Mouse (Mus musculus) megakaryocyte progenitor cell, adult 5-6 weeks (primary cell): ENCODE measurements around the gene Akap13. TPM values are rescaled to one million over a fixed set of nuclear protein-coding genes. Genes with fewer than 3 reads are reported as not detected.

Experiments used
- ATAC-seq: replicated peaks from 2 replicates; pipeline ENCODE4 v1.8.0; 2016; ENCODE audit warnings: mild to moderate bottlenecking, moderate TSS enrichment, inconsistent platforms; ENCODE audit not compliant: poor library complexity
- total RNA-seq, 2 experiments: library from RNA; stranded (forward) in 1 of 2; stranded (reverse) in 1 of 2; fragments of 157-497, 149-512 nt in 1 of 2; fragments of 200-1000 nt in 1 of 2; gene quantifications; 2 replicates each; pipeline versions ENCODE4 v1.2.3 to v1.2.4; 2015 to 2017

Akap13 gene
- total RNA-seq, 2 experiments from 2014 or later = 93.1 to 165 TPM

- 0 out of 2 replicates have a peak, but pooled peaks have one; percentile 2 for ATAC-seq
These were observed 986 bp downstream of the Akap13 start for GRCm38 (mm10) chr7:75456152-75456888.

GRCm38 (mm10) chr7:75460290-75460689 is 5.0 kb downstream of the Akap13 start:
- ATAC-seq = no peak

- ATAC-seq = no peak
These were observed 8.3 kb downstream of the Akap13 start for GRCm38 (mm10) chr7:75463579-75464162.

- ATAC-seq = no peak
These were observed 12.5 kb downstream of the Akap13 start for GRCm38 (mm10) chr7:75467791-75468190.

GRCm38 (mm10) chr7:75470318-75470925 is 15.1 kb downstream of the Akap13 start:
- no peak for ATAC-seq

- ATAC-seq = peak; percentile 69
These were observed 17.2 kb downstream of the Akap13 start for GRCm38 (mm10) chr7:75472316-75473195.

- no peak for ATAC-seq
These were observed 18.0 kb downstream of the Akap13 start for GRCm38 (mm10) chr7:75473294-75473693.

GRCm38 (mm10) chr7:75474064-75474463 is 18.7 kb downstream of the Akap13 start:
- ATAC-seq = no peak

GRCm38 (mm10) chr7:75474564-75475150 is 19.3 kb downstream of the Akap13 start:
- no peak for ATAC-seq

GRCm38 (mm10) chr7:75478060-75478459 is 22.7 kb downstream of the Akap13 start:
- no peak for ATAC-seq

- no peak for ATAC-seq
These were observed 25.5 kb downstream of the Akap13 start for GRCm38 (mm10) chr7:75480721-75481426.

GRCm38 (mm10) chr7:75486031-75486430 is 30.7 kb downstream of the Akap13 start:
- no peak for ATAC-seq

- no peak for ATAC-seq
These were observed 40.7 kb downstream of the Akap13 start for GRCm38 (mm10) chr7:75495941-75496441.

- no peak for ATAC-seq
These were observed 43.3 kb downstream of the Akap13 start for GRCm38 (mm10) chr7:75498627-75499026.

- ATAC-seq = no peak
These were observed 43.9 kb downstream of the Akap13 start for GRCm38 (mm10) chr7:75499271-75499670.

- ATAC-seq = peak; percentile 39; the same call in 1 of the 2 replicates
These were observed 44.8 kb downstream of the Akap13 start for GRCm38 (mm10) chr7:75500164-75500563.

- 0 out of 2 replicates have a peak, but pooled peaks have one; percentile 17 for ATAC-seq
These were observed 45.5 kb downstream of the Akap13 start for GRCm38 (mm10) chr7:75500793-75501192.

- ATAC-seq = no peak
These were observed 49.2 kb downstream of the Akap13 start for GRCm38 (mm10) chr7:75504524-75504923.

- no peak for ATAC-seq
These were observed 51.3 kb downstream of the Akap13 start for GRCm38 (mm10) chr7:75506628-75507027.
